Mouse (Mus musculus): ENCODE measurements around the gene Med14. TPM values are rescaled to one million over a fixed set of nuclear protein-coding genes. Genes with fewer than 3 reads are reported as not detected.

Med14 gene
- polyA plus RNA-seq, 1 experiment = 9.5 TPM

- no peaks in the 10 kb centered on the region; the same call in 1 of the 2 replicates for H3K4me1 ChIP-seq (ENCODE audit: control insufficient read depth, insufficient read depth, insufficient read length)
- TF ChIP-seq POLR2A (IDR thresholded peaks at IDR 0.05; ENCODE audit: low read depth, low read length) (no peak), CTCF (IDR thresholded peaks at IDR 0.05; ENCODE audit: extremely low read depth, insufficient read depth, insufficient read length, insufficient replicate concordance) (0 out of 2 replicates have a peak, but pooled peaks have one; percentile 2)
- peaks cover 2% of the 10 kb centered on the region; the same call in 1 of the 2 replicates for H3K36me3 ChIP-seq (ENCODE audit: control insufficient read depth, insufficient read depth, low read length)
- H3K27ac ChIP-seq (ENCODE audit: insufficient read depth, low read length) = no peak overlapping the region
- no peaks in the 10 kb centered on the region for H3K27me3 ChIP-seq (ENCODE audit: control insufficient read depth, insufficient read depth, low read length)
- peak; percentile 21 to 44 for DNase-seq (ENCODE audit: low read depth in 1 of 2, low spot score in 2 of 2)
- no peak overlapping the region for H3K4me3 ChIP-seq (ENCODE audit: extremely low read depth, insufficient read depth, insufficient read length)
- 26% methylated on average over 6 of the region's 6 CpGs for WGBS
Observed at GRCm38 (mm10) chrX:12677396-12677795, 84.5 kb downstream of the Med14 start.

GRCm38 (mm10) chrX:12673054-12673775 is 88.7 kb downstream of the Med14 start, which contains the start of gene 1810030O07Rik:
Gene 1810030O07Rik (minus strand): TSS chrX:12673668.
- H3K27ac ChIP-seq (ENCODE audit: insufficient read depth, low read length) = peak within 1 kb of the TSS; percentile 90
- DNase-seq (ENCODE audit: low read depth in 1 of 2, low spot score in 2 of 2) = peak; percentile 76 to 83
- peak within 1 kb of the TSS; percentile 90 for H3K4me3 ChIP-seq (ENCODE audit: extremely low read depth, insufficient read depth, insufficient read length)
- H3K27me3 ChIP-seq (ENCODE audit: control insufficient read depth, insufficient read depth, low read length) = no peaks in the 10 kb centered on the region
- no peak; the same call in 1 of the 2 replicates for TF ChIP-seq POLR2A (IDR thresholded peaks at IDR 0.05; ENCODE audit: low read depth, low read length)
- TF ChIP-seq CTCF (IDR thresholded peaks at IDR 0.05; ENCODE audit: extremely low read depth, insufficient read depth, insufficient read length, insufficient replicate concordance) = no peak
- H3K36me3 ChIP-seq (ENCODE audit: control insufficient read depth, insufficient read depth, low read length) = peaks cover 2% of the 10 kb centered on the region; the same call in 1 of the 2 replicates
- 9% methylated on average over 42 of the region's 42 CpGs for WGBS
- no peaks in the 10 kb centered on the region; the same call in 1 of the 2 replicates for H3K4me1 ChIP-seq (ENCODE audit: control insufficient read depth, insufficient read depth, insufficient read length)

- no peak overlapping the region for H3K27ac ChIP-seq (ENCODE audit: insufficient read depth, low read length)
- DNase-seq (ENCODE audit: low read depth in 1 of 2, low spot score in 2 of 2) = no peak
- 60% methylated on average over 2 of the region's 2 CpGs for WGBS
- TF ChIP-seq CTCF (IDR thresholded peaks at IDR 0.05; ENCODE audit: extremely low read depth, insufficient read depth, insufficient read length, insufficient replicate concordance) (no peak), POLR2A (IDR thresholded peaks at IDR 0.05; ENCODE audit: low read depth, low read length) (no peak)
- no peak overlapping the region for H3K4me3 ChIP-seq (ENCODE audit: extremely low read depth, insufficient read depth, insufficient read length)
- no peaks in the 10 kb centered on the region for H3K4me1 ChIP-seq (ENCODE audit: control insufficient read depth, insufficient read depth, insufficient read length)
- no peaks in the 10 kb centered on the region for H3K27me3 ChIP-seq (ENCODE audit: control insufficient read depth, insufficient read depth, low read length)
- peaks cover 4% of the 10 kb centered on the region for H3K36me3 ChIP-seq (ENCODE audit: control insufficient read depth, insufficient read depth, low read length)
Observed at GRCm38 (mm10) chrX:12653879-12654278, 108.0 kb downstream of the Med14 start.

GRCm38 (mm10) chrX:12651906-12652305 is 110.0 kb downstream of the Med14 start:
- Histone ChIP-seq H3K27me3 (ENCODE audit: control insufficient read depth, insufficient read depth, low read length) (no peaks in the 10 kb centered on the region), H3K4me1 (ENCODE audit: control insufficient read depth, insufficient read depth, insufficient read length) (no peaks in the 10 kb centered on the region), H3K27ac (ENCODE audit: insufficient read depth, low read length) (no peak overlapping the region), H3K36me3 (ENCODE audit: control insufficient read depth, insufficient read depth, low read length) (peaks cover 1% of the 10 kb centered on the region; the same call in 1 of the 2 replicates), H3K4me3 (ENCODE audit: extremely low read depth, insufficient read depth, insufficient read length) (no peak overlapping the region)
- DNase-seq (ENCODE audit: low read depth in 1 of 2, low spot score in 2 of 2) = no peak
- 93% methylated on average over 16 of the region's 16 CpGs for WGBS
- TF ChIP-seq POLR2A (IDR thresholded peaks at IDR 0.05; ENCODE audit: low read depth, low read length) (no peak), CTCF (IDR thresholded peaks at IDR 0.05; ENCODE audit: extremely low read depth, insufficient read depth, insufficient read length, insufficient replicate concordance) (no peak)

- TF ChIP-seq POLR2A (IDR thresholded peaks at IDR 0.05; ENCODE audit: low read depth, low read length) = no peak
- no peak for TF ChIP-seq CTCF (IDR thresholded peaks at IDR 0.05; ENCODE audit: extremely low read depth, insufficient read depth, insufficient read length, insufficient replicate concordance)
- H3K36me3 ChIP-seq (ENCODE audit: control insufficient read depth, insufficient read depth, low read length) = no peaks in the 10 kb centered on the region
- H3K27ac ChIP-seq (ENCODE audit: insufficient read depth, low read length) = no peak overlapping the region
- H3K27me3 ChIP-seq (ENCODE audit: control insufficient read depth, insufficient read depth, low read length) = no peaks in the 10 kb centered on the region
- no peaks in the 10 kb centered on the region for H3K4me1 ChIP-seq (ENCODE audit: control insufficient read depth, insufficient read depth, insufficient read length)
- no peak overlapping the region for H3K4me3 ChIP-seq (ENCODE audit: extremely low read depth, insufficient read depth, insufficient read length)
- 64% methylated on average over 12 of the region's 12 CpGs for WGBS
- DNase-seq (ENCODE audit: low read depth in 1 of 2, low spot score in 2 of 2) = no peak
Observed at GRCm38 (mm10) chrX:12645531-12646304, 116.2 kb downstream of the Med14 start.

GRCm38 (mm10) chrX:12644976-12645375 is 116.9 kb downstream of the Med14 start:
- Histone ChIP-seq H3K4me3 (ENCODE audit: extremely low read depth, insufficient read depth, insufficient read length) (no peak overlapping the region), H3K27ac (ENCODE audit: insufficient read depth, low read length) (no peak overlapping the region), H3K36me3 (ENCODE audit: control insufficient read depth, insufficient read depth, low read length) (no peaks in the 10 kb centered on the region), H3K27me3 (ENCODE audit: control insufficient read depth, insufficient read depth, low read length) (no peaks in the 10 kb centered on the region), H3K4me1 (ENCODE audit: control insufficient read depth, insufficient read depth, insufficient read length) (no peaks in the 10 kb centered on the region)
- DNase-seq (ENCODE audit: low read depth in 1 of 2, low spot score in 2 of 2) = no peak
- WGBS = 76% methylated on average over 2 of the region's 2 CpGs
- TF ChIP-seq CTCF (IDR thresholded peaks at IDR 0.05; ENCODE audit: extremely low read depth, insufficient read depth, insufficient read length, insufficient replicate concordance) = no peak
- TF ChIP-seq POLR2A (IDR thresholded peaks at IDR 0.05; ENCODE audit: low read depth, low read length) = no peak

Other genes starting within 250 kb of the Med14 start
- gene Atp6ap2, start 174.3 kb downstream of the Med14 start, polyA plus RNA-seq (2012; rRNA removed) = 5.6 and 6.9 TPM in 2 replicates
- 8.7 and 11.0 TPM in 2 replicates for gene 1810030O07Rik, start 88.4 kb downstream of the Med14 start, polyA plus RNA-seq (2012; rRNA removed)